Mouse (Mus musculus) thymus, postnatal 0 days (tissue): Measurements from ENCODE around the gene Map2k2. TPM values are rescaled to one million over a fixed set of nuclear protein-coding genes. Genes with fewer than 3 reads are reported as not detected.
A peak's percentile ranks its signal among the peaks of the same experiment; 100 is the strongest.

Source experiments
- DNase-seq: peaks from one replicate; pipeline ENCODE4 v3.0.0-alpha.2; 2015; ENCODE audit warnings: low spot score
- polyA plus RNA-seq: library from polyadenylated mRNA; unstranded; fragments of >200 nt; fragmentation: Nextera tagmentation; extraction: Ambion mirVana; gene quantifications from 2 replicates; pipeline ENCODE4 v1.2.1, GENCODE M21; 2015

Map2k2 gene
- polyA plus RNA-seq, 1 experiment from 2014 or later: 150 TPM

- no peak for DNase-seq
Measured at GRCm38 (mm10) chr10:81094931-81095678, 10.6 kb upstream of the Map2k2 start.

GRCm38 (mm10) chr10:81106113-81106721 is 502 bp downstream of the Map2k2 start:
- DNase-seq: peak; percentile 88

- no peak for DNase-seq
Measured at GRCm38 (mm10) chr10:81112946-81113345, 7.2 kb downstream of the Map2k2 start.

- DNase-seq: no peak
Measured at GRCm38 (mm10) chr10:81119625-81120024, 13.9 kb downstream of the Map2k2 start.

GRCm38 (mm10) chr10:81120650-81121049 is 14.9 kb downstream of the Map2k2 start:
- no peak for DNase-seq

GRCm38 (mm10) chr10:81122889-81123288 is 17.2 kb downstream of the Map2k2 start:
- DNase-seq: no peak

- no peak for DNase-seq
Measured at GRCm38 (mm10) chr10:81123500-81123899, 17.8 kb downstream of the Map2k2 start.

GRCm38 (mm10) chr10:81134181-81134587 is 28.5 kb downstream of the Map2k2 start:
- peak; percentile 21 for DNase-seq

- DNase-seq: peak; percentile 37
Measured at GRCm38 (mm10) chr10:81134966-81135681, 29.4 kb downstream of the Map2k2 start, which contains the start of gene Zbtb7a. Zbtb7a (plus strand) TSS chr10:81135220.

GRCm38 (mm10) chr10:81135831-81136705 is 30.4 kb downstream of the Map2k2 start:
- peak; percentile 61 for DNase-seq

- peak; percentile 83 for DNase-seq
Measured at GRCm38 (mm10) chr10:81136706-81137231, 31.1 kb downstream of the Map2k2 start.

GRCm38 (mm10) chr10:81137252-81138130 is 31.8 kb downstream of the Map2k2 start:
- DNase-seq: peak; percentile 99

GRCm38 (mm10) chr10:81138131-81138782 is 32.5 kb downstream of the Map2k2 start:
- DNase-seq: peak; percentile 79

GRCm38 (mm10) chr10:81138821-81139528 is 33.3 kb downstream of the Map2k2 start:
- no peak for DNase-seq

- DNase-seq: no peak
Measured at GRCm38 (mm10) chr10:81139529-81139846, 33.8 kb downstream of the Map2k2 start.

- no peak for DNase-seq
Measured at GRCm38 (mm10) chr10:81140005-81140404, 34.3 kb downstream of the Map2k2 start.

GRCm38 (mm10) chr10:81140717-81141454 is 35.2 kb downstream of the Map2k2 start:
- peak; percentile 40 for DNase-seq
